Mouse (Mus musculus) kidney, adult 2 months (tissue): ENCODE results near the gene Mars.

Experiments used
- CTCF ChIP-seq: fragments of 200-500 bp; conservative IDR thresholded peaks from 2 replicates; pipeline ENCODE4 v1.5.1; 2011; ENCODE audit warnings: low read depth, mild to moderate bottlenecking, control low read depth, low read length, moderate library complexity, mixed read lengths; ENCODE audit not compliant: insufficient read depth, insufficient read length
- POLR2A ChIP-seq: fragments of 200-500 bp; IDR thresholded peaks from one replicate; pipeline ENCODE4 v1.6.1; 2011; ENCODE audit warnings: low read depth, low read length, control low read depth

DNA sequence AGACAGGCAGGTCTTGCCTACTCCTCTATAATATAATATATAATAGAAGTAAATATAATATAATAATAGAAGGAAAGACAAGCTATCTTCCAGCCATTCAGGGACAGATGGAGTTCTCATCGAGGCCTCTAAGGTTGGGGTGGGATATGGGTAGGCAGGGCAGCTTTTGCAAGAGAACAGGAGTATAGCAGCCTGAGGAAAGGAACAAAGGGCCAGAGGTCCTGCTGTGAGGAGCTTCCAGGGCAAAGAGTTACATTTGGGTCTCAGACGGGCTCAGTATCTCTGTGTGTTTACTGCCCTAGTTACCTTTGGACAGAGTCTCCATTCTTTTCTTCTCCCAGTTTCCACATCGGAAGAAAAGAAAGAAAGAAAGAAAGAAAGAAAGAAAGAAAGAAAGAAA, 48.0 kb downstream of the Mars start:
- TF ChIP-seq CTCF (no peak), POLR2A (no peak)
